Mouse (Mus musculus) heart, postnatal 25 days (tissue): ENCODE results near the gene Dnajc30. TPM values are rescaled to one million over a fixed set of nuclear protein-coding genes. Genes with fewer than 3 reads are reported as not detected.
"Not testable (repeated sequence)": the region's sequence is repeated elsewhere in the genome, so short reads cannot be mapped to it uniquely, and the experiment has no call there.

ENCODE experiments used
- DNase-seq: peaks from one replicate; pipeline ENCODE4 v3.0.0; 2022; ENCODE audit warnings: low spot score
- intact Hi-C: fragments of 180-260 bp; cut with DNase I; formaldehyde crosslinking; loops from one replicate; pipeline ENCODE4 v1.15.1; 2025
- total RNA-seq, 2 experiments: library from RNA; stranded (reverse); gene quantifications; 2 replicates each; pipeline ENCODE4 v1.2.3; 2021

Dnajc30 gene
- total RNA-seq, 2 experiments from 2014 or later, result 35.9 to 37.0 TPM

DNA sequence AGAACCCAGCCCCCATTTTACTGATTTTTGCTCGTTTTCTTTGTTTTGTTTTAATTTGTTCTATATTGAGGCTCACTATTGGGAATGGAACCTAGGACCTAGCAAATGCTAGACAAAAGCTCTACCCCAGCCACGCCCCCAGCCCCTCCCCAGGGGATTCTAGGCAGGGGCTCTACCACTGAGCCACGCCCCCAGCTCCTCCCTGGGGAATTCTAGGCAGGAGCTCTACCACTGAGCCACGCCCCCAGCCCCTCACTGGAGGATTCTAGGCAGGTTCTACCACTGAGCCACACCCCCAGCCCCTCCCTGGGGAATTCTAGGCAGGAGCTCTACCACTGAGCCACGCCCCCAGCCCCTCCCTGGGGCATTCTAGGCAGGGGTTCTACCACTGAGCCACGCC, 14.7 kb upstream of the Dnajc30 start:
- intact Hi-C loops, result not testable (repeated sequence)

DNA sequence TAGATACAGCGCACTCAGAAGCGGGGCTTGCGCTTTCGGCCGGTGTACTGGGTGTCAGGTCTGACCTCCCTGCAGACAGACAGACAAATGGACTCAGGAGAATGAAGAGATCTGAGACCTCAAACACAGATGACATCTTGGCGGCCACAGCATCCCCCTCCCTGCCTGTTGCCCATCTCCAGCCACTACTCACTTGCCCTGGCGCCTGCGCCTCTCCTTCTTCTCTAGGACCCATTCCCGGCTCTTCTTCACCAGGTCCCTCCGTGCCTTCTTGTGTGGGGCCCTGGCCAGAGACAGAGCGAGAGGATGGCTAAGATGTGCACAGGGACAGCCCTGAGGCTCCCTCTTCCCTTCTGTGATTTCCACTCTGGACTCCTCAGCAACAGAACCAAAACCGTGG, 10.6 kb upstream of the Dnajc30 start:
- no peak for DNase-seq
- intact Hi-C loops, result no loop called here

More for the DNA sequence above, 14.7 kb upstream of the Dnajc30 start:
- DNase-seq, result not testable (repeated sequence)

DNA sequence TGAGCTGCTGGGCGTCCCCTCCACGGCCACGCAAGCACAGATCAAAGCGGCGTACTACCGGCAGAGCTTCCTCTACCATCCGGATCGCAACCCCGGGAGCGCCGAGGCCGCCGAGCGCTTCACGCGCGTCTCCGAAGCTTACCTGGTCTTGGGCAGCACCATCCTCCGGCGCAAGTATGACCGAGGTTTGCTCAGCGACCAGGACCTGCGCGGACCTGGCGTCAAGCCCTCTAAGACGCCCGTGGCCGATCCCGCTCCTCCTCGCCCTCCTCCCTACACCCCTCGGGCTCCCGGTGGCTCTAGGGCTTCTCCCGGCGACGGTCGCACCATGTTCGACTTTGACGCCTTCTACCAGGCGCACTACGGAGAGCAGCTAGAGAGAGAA, 372 bp downstream of the Dnajc30 start:
- DNase-seq, result no peak
- intact Hi-C loops, result loop anchor here (5.0 kb wide), 1 partner anchor 42 kb away; the partner anchor contains the start of gene Stx1a

DNA sequence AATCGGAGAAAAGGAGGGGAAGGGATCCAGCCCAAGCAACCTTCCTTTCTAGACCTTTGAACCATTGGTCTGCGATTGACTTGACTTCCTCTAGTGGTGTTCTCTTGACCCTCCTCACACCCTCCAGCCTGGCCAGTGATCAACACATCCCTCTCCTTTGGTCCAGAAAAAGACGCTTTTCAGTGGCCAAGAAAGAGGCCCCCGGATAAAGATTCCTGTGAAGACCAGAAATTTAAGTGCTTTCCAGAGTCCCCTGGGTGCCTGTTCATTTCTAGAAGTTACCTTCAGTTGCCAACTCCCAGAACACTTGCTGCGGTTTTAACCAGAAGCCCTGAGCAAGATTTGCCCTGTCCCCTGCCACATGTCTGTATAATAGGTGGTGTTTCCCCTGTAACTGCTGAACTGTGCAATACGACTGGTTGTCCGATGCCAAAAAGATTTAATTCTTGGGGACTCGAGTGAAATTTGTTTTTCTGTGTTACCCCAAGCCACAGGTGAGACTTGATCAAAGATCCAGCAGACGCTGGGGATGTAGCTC, 976 bp downstream of the Dnajc30 start, which contains the start of gene Bud23:
Gene Bud23 (minus strand): TSS at position 51 of the 538 bp plus-strand sequence.
- DNase-seq, result not testable (repeated sequence)
- intact Hi-C loops, result loop anchor here (5.0 kb wide), 1 partner anchor 43 kb away; the partner anchor contains the start of gene Stx1a

DNA sequence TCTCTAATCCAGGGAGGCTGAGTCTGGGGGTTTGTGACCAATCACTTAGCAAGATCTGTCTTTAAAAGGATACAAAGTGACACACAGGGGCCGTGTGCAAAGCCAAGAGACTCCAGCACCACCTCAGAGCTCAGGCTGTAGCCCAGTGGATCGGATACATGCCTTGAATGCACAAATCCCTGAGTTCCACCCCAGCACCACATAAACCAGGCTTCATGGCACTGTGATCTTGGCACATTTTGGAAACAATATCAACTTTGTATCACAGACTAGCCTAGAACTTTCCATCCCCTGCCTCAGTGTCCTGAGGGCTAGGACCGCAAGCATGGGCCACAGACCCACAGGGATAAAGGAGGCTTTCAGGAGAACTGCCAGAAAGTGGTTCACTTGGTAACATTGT, 2.0 kb downstream of the Dnajc30 start:
- intact Hi-C loops, result no loop called here
- DNase-seq, result no peak

DNA sequence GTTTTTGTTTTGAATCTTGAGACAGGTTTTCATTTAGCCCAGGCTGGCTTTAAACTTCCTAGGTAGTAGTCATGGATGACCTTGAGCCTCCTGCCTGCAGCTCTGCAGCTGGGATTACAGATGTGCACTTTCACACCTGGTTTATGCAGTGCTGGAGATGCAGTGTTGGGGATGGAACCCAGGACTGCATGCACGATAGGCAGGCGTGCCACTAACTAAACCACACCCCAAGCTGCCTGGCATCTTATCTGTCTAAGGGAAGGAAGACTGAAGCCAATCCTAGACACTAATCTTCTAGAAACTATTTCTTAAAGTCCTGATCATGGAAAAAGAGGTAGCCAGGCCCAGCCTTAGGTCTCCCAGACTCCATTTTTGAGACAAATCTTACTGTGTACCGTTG, 6.4 kb downstream of the Dnajc30 start:
- intact Hi-C loops, result no loop called here
- DNase-seq, result no peak

DNA sequence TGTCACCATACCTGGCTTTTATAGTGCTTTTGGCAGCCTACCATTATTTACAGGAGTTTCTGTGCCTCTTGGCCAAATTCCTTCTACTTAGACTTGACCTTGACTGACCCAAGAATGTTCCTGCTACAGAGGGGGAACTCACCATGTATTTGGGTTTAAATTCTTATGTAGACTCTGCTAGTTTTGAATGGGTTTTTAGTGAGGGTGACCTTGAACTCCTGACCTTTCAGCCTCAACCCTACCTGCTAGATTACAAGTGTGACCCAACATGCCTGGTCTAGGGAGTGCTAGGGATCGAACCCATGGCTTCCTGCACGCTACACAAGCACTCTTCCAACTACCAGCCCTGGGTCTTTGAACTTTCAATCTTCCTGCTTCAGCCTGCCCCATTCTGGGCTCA, 8.1 kb downstream of the Dnajc30 start:
- DNase-seq, result no peak
- intact Hi-C loops, result no loop called here

DNA sequence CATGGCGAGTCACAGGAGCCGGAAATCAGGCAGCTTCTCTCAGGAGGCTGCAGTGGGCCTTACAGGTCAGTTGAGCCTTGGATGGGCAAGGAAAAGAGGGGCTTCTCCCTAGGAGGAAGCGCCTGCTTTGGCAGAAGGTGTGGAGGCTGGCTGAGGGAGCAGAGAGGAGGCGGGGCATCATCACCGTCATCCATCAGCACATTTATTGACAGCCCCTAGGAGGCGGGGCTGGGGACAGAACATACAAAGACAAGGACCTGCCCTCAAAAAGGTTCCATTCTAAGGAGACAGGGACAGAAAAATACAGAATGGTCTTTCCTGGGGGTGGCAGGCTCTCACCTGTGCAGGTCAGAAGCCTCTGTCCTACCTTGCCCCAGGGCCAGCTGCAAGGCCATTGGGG, 8.7 kb downstream of the Dnajc30 start:
- intact Hi-C loops, result no loop called here
- no peak for DNase-seq

DNA sequence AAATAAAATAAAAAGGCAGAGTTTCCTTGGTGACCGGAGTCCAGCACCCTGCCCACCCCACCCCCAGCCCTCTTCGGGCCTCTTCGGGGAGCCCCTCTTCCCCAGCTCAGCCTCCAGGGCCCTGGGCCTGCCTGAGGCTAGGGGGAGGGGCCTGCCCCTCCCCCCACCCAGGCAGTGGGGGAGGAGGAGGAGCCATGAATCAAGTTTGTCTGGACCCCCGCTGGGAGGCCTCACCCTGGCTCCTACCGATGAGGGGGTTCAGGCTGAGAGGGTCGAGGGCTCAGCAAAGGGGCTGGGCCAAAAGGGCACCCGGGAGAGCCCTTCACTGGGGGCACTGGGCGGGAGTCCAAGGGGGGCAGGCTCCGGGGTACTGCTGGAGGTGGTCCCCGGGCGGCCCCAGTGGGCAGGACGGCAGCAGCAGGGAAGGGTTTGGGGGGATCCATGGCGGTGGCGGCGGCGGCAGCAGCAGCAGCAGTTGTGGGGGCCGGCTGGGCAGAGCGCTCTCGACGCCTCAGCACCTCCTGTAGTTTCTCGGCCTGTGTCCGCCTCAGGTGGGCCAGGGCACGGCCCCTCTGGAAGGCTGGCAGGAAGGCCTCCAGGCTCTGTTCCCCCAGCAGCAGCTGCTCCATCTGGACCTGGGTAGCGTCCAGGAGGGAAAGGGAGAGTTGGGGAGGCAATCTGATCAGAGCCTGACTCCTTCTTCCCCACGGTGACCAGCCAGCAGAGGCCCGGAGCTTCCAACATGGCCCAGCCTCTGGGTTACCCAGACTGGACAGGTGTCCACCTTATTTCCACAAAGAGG, 9.5 kb downstream of the Dnajc30 start:
- intact Hi-C loops, result no loop called here
- DNase-seq, result no peak

DNA sequence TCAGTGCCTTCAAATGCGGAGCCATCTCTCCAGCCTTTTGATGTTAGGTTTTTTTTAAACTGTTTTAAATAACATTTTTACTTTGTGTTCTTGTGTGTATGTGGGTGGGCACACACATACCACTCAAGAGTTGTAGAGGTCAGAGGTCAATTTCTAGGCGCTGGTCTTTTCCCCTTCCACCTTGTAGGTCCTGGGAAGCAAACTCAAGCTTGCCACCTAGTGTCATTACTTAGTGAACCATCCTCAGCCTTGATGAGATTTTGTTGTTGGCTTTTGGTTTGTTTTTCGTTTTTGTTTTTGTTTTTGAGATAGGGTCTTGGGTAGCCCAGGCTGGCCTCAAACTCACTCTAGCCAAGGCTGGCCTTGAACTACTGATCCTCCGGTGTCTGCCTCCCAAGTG, 11.7 kb downstream of the Dnajc30 start:
- DNase-seq, result no peak
- intact Hi-C loops, result loop anchor here (5.0 kb wide), 1 partner anchor 58 kb away; no protein-coding TSS in a partner anchor

DNA sequence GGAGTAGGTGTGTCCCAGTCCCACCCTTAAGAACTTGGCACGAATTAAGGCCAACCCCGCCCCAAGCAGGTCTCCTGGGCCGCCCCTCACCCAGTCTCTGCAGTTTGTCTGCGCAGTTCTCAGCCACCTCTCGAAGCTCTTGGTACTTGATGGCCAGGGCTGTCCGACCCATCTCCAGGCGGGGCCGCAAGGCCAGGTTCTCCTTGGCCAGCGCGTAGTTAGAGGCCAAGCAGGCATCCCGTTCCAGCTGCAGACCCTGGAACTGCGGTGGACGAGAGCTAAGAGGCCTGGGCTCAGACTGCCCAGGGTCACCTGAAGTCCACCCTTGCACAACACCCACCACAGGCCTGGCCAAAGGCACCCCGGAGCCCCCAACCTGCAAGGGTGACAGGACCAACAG, 12.4 kb downstream of the Dnajc30 start:
- intact Hi-C loops, result loop anchor here (5.0 kb wide), 1 partner anchor 59 kb away; no protein-coding TSS in a partner anchor
- no peak for DNase-seq

DNA sequence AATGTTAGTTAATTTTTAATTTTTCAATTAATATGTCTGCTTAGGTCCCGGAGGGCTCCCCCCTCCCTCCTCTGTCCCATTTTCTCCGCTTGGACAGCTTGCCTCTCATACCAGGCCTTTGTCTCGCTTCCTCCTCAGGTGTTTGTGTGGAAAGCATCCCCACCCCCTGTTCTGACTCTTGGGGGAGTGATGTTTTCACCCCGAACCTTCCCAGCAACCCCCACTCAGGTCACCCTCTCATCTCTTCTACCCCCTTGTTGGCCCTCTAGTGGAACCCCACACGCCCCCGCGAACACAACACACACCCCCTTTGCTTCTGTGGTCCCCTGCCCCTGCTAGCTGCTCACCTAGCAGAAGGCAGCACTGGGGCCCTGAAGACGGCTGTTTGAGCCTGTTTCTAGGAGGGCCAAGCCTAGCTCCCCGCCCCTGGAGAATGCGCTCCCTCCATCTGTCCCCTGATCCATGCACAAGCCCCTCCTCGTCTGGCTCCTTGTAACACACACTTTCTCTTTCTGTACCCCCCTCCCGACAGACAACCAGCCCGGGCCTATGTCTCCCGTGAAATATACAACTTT, 13.0 kb downstream of the Dnajc30 start:
- intact Hi-C loops, result loop anchor here (5.0 kb wide), 1 partner anchor 60 kb away; no protein-coding TSS in a partner anchor
- DNase-seq, result no peak

DNA sequence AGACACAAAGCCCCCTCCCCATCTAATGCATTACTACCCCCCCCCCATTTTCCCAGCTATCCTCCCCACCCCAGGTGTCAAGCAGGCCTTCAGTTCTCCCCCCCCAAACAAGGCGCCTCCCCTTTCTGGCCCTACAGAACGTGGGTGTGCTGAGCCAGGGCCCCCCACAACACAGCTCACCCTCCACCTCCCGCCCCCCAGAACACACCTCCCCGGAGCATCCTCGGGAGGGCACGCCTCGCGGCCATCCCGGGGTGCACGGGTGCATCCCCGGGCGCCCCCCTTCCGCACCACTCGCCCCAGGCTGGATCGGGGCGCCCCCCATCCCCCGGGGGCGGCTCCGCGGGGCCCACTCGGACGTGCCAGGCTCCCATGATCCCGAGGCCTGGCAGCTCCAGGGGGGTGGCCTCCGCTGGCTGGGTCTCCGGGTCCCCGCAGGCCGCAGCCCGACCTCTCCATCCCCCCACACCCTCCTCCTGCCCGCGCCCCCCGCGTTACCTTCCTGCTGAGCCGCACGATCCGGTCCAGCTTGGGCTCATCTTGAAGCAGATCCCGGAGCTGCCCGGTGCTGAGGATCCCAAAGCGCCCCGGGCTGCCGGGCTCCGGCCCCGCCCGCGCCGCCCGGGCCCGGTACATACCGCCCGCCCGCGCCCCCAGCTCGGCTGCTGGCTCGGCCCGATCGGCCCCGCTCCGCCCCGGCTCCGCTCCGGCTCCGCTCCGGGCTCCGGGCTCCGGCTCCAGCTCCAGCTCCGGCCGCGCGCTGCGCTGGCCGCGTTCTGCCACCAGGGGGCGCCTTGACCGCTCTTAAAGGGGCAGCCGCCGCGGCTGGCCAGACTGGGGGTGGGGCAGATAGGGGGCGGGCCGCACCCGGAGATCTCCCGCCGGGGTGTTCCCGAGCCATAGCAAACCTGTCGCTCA, 13.8 kb downstream of the Dnajc30 start, which contains the start of gene Vps37d:
Gene Vps37d (minus strand): TSS at position 703 of the 918 bp plus-strand sequence.
- intact Hi-C loops, result loop anchor here (5.0 kb wide), 1 partner anchor 61 kb away; no protein-coding TSS in a partner anchor

DNA sequence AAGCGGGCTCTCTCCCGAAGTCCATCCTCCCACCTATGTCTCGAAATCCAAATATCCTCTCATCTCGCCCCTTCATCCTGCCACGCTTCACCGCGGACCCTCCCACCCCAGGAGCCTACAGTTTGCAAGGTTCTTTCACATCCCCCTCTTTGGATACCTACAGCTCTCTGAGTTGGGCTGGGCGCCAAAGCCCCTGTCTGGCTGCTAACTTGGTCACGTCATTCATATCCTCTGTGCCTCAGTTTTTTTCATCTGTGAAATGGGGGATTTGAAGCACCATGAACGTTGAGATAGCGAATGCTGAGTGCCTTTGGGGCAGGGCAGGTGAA, 14.4 kb downstream of the Dnajc30 start:
- intact Hi-C loops, result loop anchor here (5.0 kb wide), 1 partner anchor 61 kb away; no protein-coding TSS in a partner anchor
- DNase-seq, result no peak

More for the DNA sequence above, 13.8 kb downstream of the Dnajc30 start, which contains the start of gene Vps37d:
- peak; percentile 77 for DNase-seq

DNA sequence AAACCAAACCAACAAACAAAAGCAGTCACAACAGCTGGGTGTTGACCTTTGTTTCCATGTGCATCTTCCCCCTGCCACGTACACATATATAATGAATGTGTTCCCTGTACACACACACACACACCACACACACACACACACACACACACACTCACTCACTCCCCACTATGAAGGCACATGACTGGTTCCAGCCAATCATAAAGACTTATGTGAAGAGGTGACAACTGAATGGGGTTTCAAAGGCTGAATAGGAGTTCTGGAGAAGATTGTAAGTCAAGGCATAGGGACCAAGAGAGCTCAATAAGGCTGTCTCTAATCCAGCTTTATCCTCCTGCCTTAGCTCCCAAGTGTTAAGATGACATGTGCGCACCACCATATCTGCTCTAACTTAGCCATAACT, 15.6 kb downstream of the Dnajc30 start:
- DNase-seq, result no peak
- intact Hi-C loops, result loop anchor here (5.0 kb wide), 1 partner anchor 62 kb away; no protein-coding TSS in a partner anchor

DNA sequence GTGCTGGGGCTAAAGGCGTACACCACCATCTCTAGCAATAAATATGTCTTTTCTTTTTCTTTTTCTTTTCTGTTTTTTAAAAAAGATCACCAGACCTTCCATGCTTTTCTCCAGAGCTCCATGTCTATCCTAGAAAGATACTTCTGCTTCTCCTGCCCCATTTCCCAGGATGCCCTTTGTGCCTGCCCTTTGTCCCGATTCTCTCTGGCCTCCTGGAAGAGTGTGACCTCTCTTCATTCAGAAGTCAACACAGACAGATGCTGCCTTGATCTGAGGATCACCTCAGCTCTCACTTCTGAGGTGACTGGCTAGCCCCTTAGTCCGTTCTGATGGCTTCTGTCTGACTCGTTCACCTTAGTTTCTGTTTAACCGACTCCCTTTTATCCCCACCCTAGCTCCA, 16.5 kb downstream of the Dnajc30 start:
- intact Hi-C loops, result no loop called here
- DNase-seq, result no peak

DNA sequence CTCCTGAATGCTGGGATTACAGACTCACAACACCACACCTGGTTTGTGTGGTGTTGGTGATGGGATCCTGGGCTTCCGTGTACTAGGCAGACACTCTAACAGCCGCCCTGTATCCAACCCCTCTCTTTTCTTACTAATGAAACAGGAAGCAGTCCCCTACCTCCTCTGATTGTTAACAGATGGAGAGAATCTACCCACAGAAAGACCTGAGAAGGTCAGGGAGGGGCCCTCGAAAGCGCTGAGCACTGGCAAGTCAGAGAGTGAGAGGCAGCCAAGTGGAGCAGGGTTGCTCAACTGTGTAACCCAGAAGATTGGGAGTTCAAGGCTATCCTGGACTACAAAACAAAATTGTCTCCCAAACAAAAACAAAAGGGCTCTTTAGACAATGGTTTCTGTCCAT, 22.9 kb downstream of the Dnajc30 start:
- intact Hi-C loops, result no loop called here
- DNase-seq, result no peak

DNA sequence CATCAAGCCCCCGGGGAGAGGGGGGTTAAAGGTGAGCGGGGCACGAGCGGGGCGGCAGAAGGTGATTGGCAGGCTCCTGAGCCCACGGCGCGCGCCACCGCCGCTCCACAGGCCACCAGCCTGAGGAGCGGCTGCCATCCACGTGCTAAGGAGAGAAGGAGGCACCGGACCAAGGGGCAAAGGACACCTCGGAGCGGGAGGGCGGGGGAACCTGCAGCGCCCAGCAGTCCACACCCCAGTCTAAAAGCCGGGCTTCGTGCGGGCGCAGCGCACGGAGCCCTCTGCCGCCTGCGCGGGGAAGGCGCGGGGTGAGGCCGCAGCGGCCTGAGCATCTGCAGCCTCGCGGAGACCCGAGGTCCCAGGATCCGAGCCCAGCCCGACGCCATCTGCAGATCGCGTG, 25.7 kb downstream of the Dnajc30 start, which contains the start of gene Mlxipl:
Gene Mlxipl (plus strand): TSS at position 238 of the 400 bp plus-strand sequence.
- no peak for DNase-seq
- intact Hi-C loops, result no loop called here

DNA sequence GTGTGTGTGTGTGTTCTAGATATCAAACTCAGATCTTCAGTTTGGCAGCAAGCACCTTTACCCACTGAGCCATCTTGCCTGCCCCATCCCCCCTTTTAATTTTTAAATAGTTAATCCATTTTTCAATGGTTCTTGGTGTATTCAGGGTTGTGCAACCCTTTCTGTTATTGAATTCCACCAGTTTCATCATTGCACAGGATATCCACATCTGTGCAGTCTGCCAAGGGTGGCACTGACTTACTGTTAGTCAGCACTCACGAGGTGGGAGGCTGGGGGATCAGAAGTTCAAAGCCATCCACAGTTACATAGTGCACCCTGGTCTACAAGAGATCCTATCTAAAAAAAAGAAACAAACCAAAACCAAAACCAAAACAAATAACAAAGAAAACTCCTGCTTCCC, 37.0 kb downstream of the Dnajc30 start:
- intact Hi-C loops, result no loop called here
- no peak for DNase-seq
